Mouse (Mus musculus): ENCODE results near the gene R3hdm1.

The R3hdm1 gene

DNA sequence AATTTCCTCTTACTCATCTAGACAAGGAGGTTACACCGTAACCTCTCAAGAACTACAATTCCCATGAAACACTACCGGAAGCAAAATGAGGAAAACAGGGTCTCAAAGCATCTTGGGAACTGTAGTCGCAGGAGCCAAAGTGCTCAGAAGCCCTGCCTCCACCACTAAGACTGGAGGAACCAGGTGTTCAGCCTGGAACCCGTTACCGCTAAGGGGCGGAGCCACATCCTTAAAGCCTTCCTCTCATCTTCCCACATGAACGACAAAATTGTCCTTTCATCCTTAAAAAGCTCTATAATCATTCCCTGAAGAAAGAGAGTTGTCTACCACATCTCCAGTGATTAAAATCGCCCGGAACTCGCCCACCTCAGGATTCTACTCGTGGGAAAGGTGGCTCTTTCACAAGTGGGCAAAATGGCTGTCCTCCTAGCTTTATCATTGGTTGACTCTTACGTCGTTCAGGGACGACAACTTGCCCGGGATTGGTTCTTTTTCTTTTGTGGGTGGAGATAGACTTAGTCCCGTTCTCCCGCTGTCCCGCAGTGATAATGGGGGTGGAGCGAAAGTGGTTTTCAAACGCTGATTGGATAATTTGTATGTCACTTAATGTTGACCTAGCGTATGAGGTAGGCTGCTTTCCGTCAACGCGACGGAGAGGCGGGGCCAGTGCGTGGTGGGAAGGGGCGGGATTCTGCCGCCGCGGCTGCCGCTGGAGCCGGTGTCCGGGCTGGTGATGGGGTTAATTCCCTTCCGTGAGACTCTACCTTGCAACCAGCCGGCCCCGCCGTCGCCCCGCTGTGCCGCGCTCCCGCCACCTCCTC, at the start of gene R3hdm1, which contains the start of gene Zranb3:
TSS of gene R3hdm1 (plus strand) at position 661 of the 821 bp plus-strand sequence.
TSS of gene Zranb3 (minus strand) at position 407 of the 821 bp plus-strand sequence.
- peak; percentile 100 for DNase-seq (ENCODE audit: low spot score)

DNA sequence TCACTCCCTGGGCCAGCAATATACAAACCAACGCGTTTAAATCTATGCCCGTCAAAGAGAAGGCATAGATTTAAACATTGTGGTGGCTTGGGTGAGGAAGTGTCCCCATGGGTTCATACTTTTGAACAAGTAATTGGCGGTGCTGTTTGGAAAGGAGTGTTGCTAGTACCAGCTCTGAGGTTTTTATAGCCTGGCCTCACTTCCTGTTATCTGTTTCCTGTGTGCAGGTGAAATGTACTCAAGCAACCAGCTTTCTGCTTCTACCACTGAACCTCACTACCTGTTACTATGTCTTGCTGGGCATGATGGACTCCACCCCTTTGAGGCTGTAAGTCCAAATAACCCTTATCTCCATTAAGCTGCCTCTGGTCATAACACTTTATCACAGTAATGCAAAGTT, 45.8 kb upstream of the R3hdm1 start:
- no peak for DNase-seq (ENCODE audit: low spot score)

DNA sequence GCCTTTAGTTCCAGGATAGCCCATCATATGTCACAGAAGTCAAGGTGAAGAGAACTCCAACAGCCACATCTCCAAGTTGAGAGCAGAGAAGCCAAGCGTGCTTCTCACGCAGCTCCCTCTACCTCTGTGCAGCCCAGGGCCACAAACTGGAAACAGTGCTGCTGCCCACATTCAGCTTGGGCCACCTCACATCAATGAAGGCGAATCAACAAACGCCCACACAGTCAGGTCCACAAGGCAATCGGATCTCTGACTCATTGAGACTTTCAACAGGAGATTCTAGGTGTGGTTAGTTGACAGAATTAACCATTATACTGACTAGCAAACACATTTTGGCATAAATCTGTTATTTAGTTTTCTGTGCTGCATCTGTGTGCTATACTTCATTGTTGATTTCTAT, 44.5 kb upstream of the R3hdm1 start:
- DNase-seq (ENCODE audit: low spot score), result no peak

DNA sequence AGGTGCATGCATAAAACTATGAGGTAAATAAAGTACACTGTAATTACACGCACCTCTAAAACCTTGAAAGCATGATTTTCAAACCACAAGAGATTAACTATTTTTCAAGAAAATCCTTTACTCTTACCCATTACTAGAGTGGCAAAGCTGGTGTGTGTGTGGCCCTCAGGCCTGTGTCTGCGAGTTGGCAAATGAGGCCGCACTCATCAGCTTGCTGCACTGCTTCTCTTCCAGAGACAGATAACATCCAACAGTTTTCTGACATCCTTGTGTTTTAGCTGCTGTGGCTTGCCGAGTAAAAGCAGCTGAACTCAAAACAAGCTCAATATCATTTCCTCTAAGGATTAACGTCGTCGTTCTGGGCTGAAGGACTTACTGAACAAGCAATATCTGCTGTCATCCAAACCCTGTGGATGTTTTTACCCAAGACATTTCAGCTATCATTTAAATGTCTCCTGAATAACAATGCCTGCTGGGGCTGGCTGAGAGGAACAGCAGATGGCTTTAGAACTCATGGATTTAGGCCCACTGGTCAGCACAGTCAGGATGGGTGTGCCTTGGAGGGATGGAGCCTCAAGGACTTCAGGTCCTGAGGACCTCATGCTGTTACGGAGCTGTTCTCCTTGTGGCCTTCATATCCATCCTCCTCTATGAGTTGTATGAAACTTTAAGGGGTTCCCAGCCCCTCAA, 42.3 kb upstream of the R3hdm1 start:
- DNase-seq (ENCODE audit: low spot score), result no peak

- no peak for DNase-seq (ENCODE audit: low spot score)
Observed at GRCm38 (mm10) chr1:128061401-128061800, 41.7 kb upstream of the R3hdm1 start.

- no peak for DNase-seq (ENCODE audit: low spot score)
Observed at GRCm38 (mm10) chr1:128062167-128062566, 40.9 kb upstream of the R3hdm1 start.

GRCm38 (mm10) chr1:128064716-128065115, 38.4 kb upstream of the R3hdm1 start:
- no peak for DNase-seq (ENCODE audit: low spot score)

DNA sequence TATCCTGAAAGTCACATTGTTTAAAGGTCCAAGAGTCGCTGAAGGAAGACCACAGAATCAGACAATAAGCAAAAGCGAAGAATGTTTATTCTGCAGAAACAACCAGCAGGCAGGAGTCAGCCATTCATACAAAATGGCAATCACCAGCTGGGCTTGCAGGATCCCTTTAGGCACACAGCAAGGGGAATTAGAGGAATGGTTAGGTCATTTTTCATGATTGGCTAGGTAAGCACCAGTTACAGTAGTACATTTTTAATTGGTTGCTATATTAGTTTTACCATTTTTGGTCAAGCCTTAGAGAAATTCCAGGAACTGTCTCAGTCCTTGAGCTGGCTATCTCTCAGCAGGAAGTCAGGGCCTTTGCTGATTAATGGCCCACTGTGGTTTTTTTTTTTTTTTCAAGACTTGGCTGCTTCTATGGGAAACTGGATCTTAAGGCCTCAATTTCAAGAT, 34.1 kb upstream of the R3hdm1 start:
- no peak for DNase-seq (ENCODE audit: low spot score)

- no peak for DNase-seq (ENCODE audit: low spot score)
Observed at GRCm38 (mm10) chr1:128070003-128070402, 33.1 kb upstream of the R3hdm1 start.

GRCm38 (mm10) chr1:128073051-128073450, 30.1 kb upstream of the R3hdm1 start:
- DNase-seq (ENCODE audit: low spot score), result no peak

GRCm38 (mm10) chr1:128076791-128077479, 26.2 kb upstream of the R3hdm1 start:
- no peak for DNase-seq (ENCODE audit: low spot score)

GRCm38 (mm10) chr1:128077788-128078187, 25.3 kb upstream of the R3hdm1 start:
- no peak for DNase-seq (ENCODE audit: low spot score)

- no peak for DNase-seq (ENCODE audit: low spot score)
Observed at GRCm38 (mm10) chr1:128078646-128079045, 24.5 kb upstream of the R3hdm1 start.

DNA sequence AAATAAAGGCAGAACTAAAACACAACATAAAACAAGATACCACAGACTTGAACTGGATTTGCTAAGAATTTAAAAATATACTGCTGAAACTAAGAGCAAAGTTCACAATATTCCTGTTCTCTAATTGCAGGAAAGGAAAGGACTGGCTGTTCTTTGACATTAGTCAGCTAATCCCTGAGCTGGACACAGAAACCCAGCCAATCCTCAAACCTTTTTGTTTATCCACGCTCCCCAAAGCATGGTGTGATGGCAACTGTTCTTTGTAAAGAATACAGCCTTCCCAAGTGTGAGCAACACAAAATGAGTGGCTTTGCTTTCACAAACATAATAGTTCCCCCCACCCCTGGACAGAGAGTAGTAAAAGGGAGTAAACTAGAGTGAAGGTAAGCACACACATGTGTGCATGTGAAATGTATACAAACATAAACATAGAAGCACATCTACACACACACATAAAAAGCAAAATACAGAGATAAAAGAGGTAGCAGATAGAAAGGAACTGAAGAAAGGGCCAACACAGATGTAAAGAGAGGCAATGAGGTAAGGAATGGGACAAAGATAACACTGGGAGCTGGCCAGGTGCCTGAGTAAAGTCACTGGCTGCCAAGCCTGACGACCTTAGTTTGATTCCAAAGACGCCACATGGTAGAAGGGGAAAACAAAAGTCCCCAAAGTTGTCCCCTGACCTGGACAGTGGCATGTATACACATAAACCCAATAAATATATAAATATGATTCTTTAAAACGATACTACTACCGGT, 22.0 kb upstream of the R3hdm1 start:
- no peak for DNase-seq (ENCODE audit: low spot score)

DNA sequence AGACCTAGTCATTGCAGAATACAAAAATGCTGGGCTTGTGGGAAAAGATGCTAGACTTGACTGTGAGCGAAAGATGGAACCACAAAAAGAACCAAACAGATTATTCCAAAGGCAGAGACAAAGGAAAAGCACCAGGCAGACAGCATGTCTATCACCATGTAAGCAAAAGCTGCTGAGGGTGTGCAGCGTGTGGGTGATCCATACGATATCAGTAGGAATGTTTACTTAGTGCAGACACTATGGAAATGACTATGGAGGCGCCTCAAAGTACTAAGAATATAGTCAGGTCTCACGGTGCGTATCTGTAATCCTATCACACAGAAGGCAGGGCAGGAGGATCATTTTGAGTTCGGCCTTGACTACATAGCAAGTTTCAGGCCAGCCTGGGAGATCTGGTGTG, 21.2 kb upstream of the R3hdm1 start:
- DNase-seq (ENCODE audit: low spot score), result no peak

- no peak for DNase-seq (ENCODE audit: low spot score)
Observed at GRCm38 (mm10) chr1:128082800-128083199, 20.3 kb upstream of the R3hdm1 start.

DNA sequence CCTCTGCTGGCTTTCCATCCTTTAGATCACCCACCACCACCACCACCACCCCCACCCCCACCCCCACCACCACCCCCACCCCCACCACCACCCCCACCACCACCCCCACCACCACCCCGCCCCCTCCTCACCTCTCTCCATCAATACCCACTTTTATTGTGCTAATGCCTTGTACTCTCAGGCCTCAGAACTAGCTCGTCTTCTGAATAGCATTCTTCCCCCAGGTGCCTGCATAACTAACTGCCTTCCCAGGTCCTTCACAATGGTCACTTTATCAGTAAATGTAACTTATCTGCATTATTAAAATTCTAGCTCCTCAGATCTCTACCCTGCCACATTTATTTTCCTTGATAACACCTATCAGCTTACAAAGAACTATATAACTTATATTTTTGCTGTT, 8.4 kb upstream of the R3hdm1 start:
- DNase-seq (ENCODE audit: low spot score), result no peak

DNA sequence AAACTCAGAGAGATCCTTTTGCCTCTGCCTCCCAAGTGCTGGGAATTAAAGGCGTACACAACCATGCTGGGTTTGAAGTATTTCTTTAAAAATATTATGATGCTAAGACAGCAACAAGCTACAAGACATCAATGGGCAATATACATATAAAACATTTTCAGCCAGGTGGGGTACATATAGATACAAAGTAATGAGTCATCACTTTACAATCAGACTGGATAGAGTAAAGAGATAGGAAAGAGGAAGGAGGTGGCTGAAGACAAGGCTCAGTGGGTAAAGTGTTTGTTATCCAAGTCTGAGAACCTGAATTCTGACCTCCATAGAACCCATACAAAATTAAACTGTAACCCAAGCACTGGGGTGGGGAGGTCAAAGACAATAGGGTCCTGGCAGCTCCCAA, 4.8 kb upstream of the R3hdm1 start:
- no peak for DNase-seq (ENCODE audit: low spot score)

DNA sequence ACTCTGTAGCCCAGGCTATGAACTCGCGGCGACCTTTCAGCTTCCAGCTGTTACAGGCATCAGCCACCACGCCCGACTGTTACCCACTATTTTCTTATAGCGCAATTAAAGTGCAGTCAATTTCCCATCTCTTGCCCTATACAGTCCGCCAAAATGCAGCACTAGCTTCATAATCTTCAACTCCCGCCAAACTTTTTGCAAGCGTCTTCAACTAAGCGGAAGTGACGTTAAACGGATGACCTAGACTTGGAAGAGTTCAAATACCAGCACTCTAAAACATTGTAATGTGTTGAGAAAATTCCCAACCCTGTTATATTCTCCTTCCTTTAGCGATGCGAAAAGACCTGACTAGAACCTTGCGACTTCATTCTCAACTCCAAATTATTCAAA, 855 bp upstream of the R3hdm1 start:
- no peak for DNase-seq (ENCODE audit: low spot score)

GRCm38 (mm10) chr1:128103520-128104088, 503 bp downstream of the R3hdm1 start:
- DNase-seq (ENCODE audit: low spot score), result no peak

GRCm38 (mm10) chr1:128120913-128121627, 18.0 kb downstream of the R3hdm1 start:
- DNase-seq (ENCODE audit: low spot score), result no peak

Data from lung, postnatal 25 days (tissue).